Mouse (Mus musculus): ENCODE data around the gene Cma1. TPM values are rescaled to one million over a fixed set of nuclear protein-coding genes. Genes with fewer than 3 reads are reported as not detected.
"Not testable (repeated sequence)": the region's sequence is repeated elsewhere in the genome, so short reads cannot be mapped to it uniquely, and the experiment has no call there.

The Cma1 gene
- total RNA-seq (2014; rRNA removed) (0.76 and 2.6 TPM in 2 replicates), polyA plus RNA-seq (2015; fragmentation: Nextera tagmentation; extraction: Ambion mirVana) (3.7 and 4.4 TPM in 2 replicates)

DNA sequence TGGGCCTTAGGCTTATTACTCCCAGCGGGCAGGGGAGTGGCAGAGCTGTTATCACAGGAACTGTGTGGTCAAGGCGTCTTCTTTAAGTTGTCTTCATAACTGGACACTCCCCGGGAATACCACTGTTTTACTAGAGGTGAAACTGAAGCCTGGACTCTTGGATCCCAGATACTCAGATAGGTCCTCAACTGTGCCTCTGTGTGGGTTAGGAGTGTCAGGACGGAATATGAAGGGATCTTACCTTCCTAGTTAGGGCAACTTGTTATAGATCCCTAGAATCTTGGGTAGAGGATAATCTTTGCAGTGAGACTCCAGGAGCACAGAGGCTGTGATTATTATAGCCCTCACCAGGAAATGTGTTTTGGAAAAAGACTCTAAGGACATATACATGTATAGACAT, at the start of gene Cma1:
Cma1 (minus strand) TSS at position 101 of the 400 bp plus-strand sequence.
- Histone ChIP-seq H3K36me3 (ENCODE audit: insufficient read depth) (no peaks in the 10 kb centered on the region), H3K9me3 (ENCODE audit: low read length) (no peaks in the 10 kb centered on the region), H3K4me3 (ENCODE audit: low read depth, low read length) (no peak within 1 kb of the TSS), H3K27me3 (ENCODE audit: insufficient read depth, low read length) (no peaks in the 10 kb centered on the region), H3K9ac (no peak within 1 kb of the TSS), H3K4me2 (ENCODE audit: low read depth) (no peak within 1 kb of the TSS), H3K27ac (ENCODE audit: low read depth, low read length) (no peak within 1 kb of the TSS), H3K4me1 (ENCODE audit: insufficient read depth) (no peaks in the 10 kb centered on the region)
- DNase-seq (no peak), ATAC-seq (no peak)
- no peak for TF ChIP-seq CTCF (IDR thresholded peaks at IDR 0.05; ENCODE audit: low read depth)
- 85% methylated on average over 4 of the region's 4 CpGs for WGBS

- H3K4me3 ChIP-seq (ENCODE audit: low read depth, low read length); DNase-seq; H3K9ac ChIP-seq; H3K4me1 ChIP-seq (ENCODE audit: insufficient read depth); H3K4me2 ChIP-seq (ENCODE audit: low read depth); H3K27me3 ChIP-seq (ENCODE audit: insufficient read depth, low read length); H3K36me3 ChIP-seq (ENCODE audit: insufficient read depth); ATAC-seq; H3K9me3 ChIP-seq (ENCODE audit: low read length); H3K27ac ChIP-seq (ENCODE audit: low read depth, low read length): not testable (repeated sequence)
- WGBS, result 93% methylated on average over 1 of the region's 3 CpGs
Observed at GRCm38 (mm10) chr14:55987464-55987863, 43.0 kb upstream of the Cma1 start.

DNA sequence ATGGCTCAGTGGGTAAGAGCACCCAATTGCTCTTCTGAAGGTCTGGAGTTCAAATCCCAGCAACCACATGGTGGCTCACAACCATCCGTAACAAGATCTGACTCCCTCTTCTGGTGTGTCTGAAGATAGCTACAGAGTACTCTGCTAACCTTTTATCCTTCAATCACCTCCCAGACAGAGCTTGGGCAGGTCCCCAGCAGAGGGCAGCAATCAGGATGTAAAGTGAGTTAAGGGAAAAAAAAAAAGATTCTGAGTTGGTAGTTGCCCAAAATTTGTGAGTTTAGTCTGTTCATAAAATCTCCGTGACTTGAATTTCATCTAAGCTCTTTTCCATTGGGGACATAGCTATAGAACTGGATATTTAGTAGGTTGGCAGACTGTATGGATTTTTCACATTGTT, 19.4 kb upstream of the Cma1 start:
- H3K27me3 ChIP-seq (ENCODE audit: insufficient read depth, low read length); H3K9ac ChIP-seq; ATAC-seq; H3K9me3 ChIP-seq (ENCODE audit: low read length); H3K27ac ChIP-seq (ENCODE audit: low read depth, low read length); H3K4me1 ChIP-seq (ENCODE audit: insufficient read depth); H3K36me3 ChIP-seq (ENCODE audit: insufficient read depth); H3K4me2 ChIP-seq (ENCODE audit: low read depth); H3K4me3 ChIP-seq (ENCODE audit: low read depth, low read length): not testable (repeated sequence)
- peak; percentile 16; the same call in 1 of the 2 replicates for TF ChIP-seq CTCF (IDR thresholded peaks at IDR 0.05; ENCODE audit: low read depth)
- WGBS, result 55% methylated on average over 2 of the region's 2 CpGs
- peak; percentile 8 for DNase-seq

- Histone ChIP-seq H3K4me2 (ENCODE audit: low read depth) (no peak overlapping the region), H3K4me3 (ENCODE audit: low read depth, low read length) (no peak overlapping the region), H3K36me3 (ENCODE audit: insufficient read depth) (no peaks in the 10 kb centered on the region), H3K4me1 (ENCODE audit: insufficient read depth) (no peaks in the 10 kb centered on the region), H3K9me3 (ENCODE audit: low read length) (no peaks in the 10 kb centered on the region), H3K9ac (no peak overlapping the region), H3K27ac (ENCODE audit: low read depth, low read length) (no peak overlapping the region), H3K27me3 (ENCODE audit: insufficient read depth, low read length) (no peaks in the 10 kb centered on the region)
- DNase-seq (peak; percentile 2), ATAC-seq (no peak)
- no peak for TF ChIP-seq CTCF (IDR thresholded peaks at IDR 0.05; ENCODE audit: low read depth)
- WGBS, result 0% methylated on average over 1 of the region's 1 CpGs
Observed at GRCm38 (mm10) chr14:55963263-55963662, 18.8 kb upstream of the Cma1 start.

DNA sequence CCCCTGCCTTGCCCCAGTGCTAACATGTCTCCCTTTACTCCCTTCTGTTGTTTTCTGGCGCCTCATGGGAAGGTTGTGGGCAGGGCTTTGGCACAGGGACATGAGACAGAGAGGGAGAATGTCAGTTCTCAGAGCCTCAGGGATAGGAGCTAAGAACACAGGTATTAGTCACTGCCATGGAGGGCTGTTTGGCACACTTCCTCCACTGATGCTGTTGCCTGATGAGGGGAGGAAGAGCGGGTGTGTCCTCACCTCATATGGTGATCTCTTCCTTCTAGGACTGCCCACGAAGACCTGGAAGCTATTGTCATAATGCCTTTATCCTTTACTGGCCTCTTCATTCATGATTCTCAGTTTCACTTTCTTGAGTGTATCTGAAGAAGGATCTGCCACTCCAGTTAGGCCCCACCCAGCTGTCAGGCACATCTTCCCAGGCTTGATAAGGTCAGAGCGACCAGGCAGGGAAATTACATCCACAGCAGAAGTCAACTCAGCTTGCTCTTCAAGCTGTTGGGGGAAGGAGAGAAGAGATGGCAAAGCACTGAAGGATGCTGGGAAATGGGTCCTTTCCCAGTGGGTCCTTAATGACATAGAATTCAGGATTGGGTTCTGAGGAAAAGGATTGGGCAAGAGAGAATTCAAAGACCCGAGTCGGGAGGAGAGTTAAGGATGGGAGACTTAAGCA, 6.0 kb upstream of the Cma1 start, which contains the start of gene Cma2:
Cma2 (plus strand) TSS at position 635 of the 685 bp plus-strand sequence.
- WGBS, result 82% methylated on average over 6 of the region's 6 CpGs

GRCm38 (mm10) chr14:55946269-55946969, 1.9 kb upstream of the Cma1 start:
- ATAC-seq (no peak), DNase-seq (no peak)
- Histone ChIP-seq H3K27ac (ENCODE audit: low read depth, low read length) (no peak overlapping the region), H3K4me3 (ENCODE audit: low read depth, low read length) (no peak overlapping the region), H3K4me2 (ENCODE audit: low read depth) (no peak overlapping the region), H3K27me3 (ENCODE audit: insufficient read depth, low read length) (no peaks in the 10 kb centered on the region), H3K9me3 (ENCODE audit: low read length) (no peaks in the 10 kb centered on the region), H3K9ac (no peak overlapping the region), H3K36me3 (ENCODE audit: insufficient read depth) (no peaks in the 10 kb centered on the region), H3K4me1 (ENCODE audit: insufficient read depth) (no peaks in the 10 kb centered on the region)
- WGBS, result 86% methylated on average over 2 of the region's 2 CpGs
- no peak for TF ChIP-seq CTCF (IDR thresholded peaks at IDR 0.05; ENCODE audit: low read depth)

More for the DNA sequence above, 6.0 kb upstream of the Cma1 start, which contains the start of gene Cma2:
- no peak for ATAC-seq
- DNase-seq, result no peak
- H3K4me2 ChIP-seq (ENCODE audit: low read depth), result no peak within 1 kb of the TSS
- no peak for TF ChIP-seq CTCF (IDR thresholded peaks at IDR 0.05; ENCODE audit: low read depth)
- no peak within 1 kb of the TSS for H3K27ac ChIP-seq (ENCODE audit: low read depth, low read length)
- H3K9ac ChIP-seq, result no peak within 1 kb of the TSS
- no peaks in the 10 kb centered on the region for H3K27me3 ChIP-seq (ENCODE audit: insufficient read depth, low read length)
- no peaks in the 10 kb centered on the region for H3K36me3 ChIP-seq (ENCODE audit: insufficient read depth)
- no peak within 1 kb of the TSS for H3K4me3 ChIP-seq (ENCODE audit: low read depth, low read length)
- no peaks in the 10 kb centered on the region for H3K4me1 ChIP-seq (ENCODE audit: insufficient read depth)
- H3K9me3 ChIP-seq (ENCODE audit: low read length), result no peaks in the 10 kb centered on the region

- TF ChIP-seq CTCF (IDR thresholded peaks at IDR 0.05; ENCODE audit: low read depth), result no peak
- no peaks in the 10 kb centered on the region for H3K9me3 ChIP-seq (ENCODE audit: low read length)
Observed at GRCm38 (mm10) chr14:55943601-55944000, 874 bp downstream of the Cma1 start.

More at GRCm38 (mm10) chr14:55943601-55944000, 874 bp downstream of the Cma1 start:
- WGBS, result 88% methylated on average over 11 of the region's 11 CpGs
- Histone ChIP-seq H3K36me3 (ENCODE audit: insufficient read depth) (no peaks in the 10 kb centered on the region), H3K4me3 (ENCODE audit: low read depth, low read length) (no peak overlapping the region), H3K4me2 (ENCODE audit: low read depth) (no peak overlapping the region), H3K4me1 (ENCODE audit: insufficient read depth) (no peaks in the 10 kb centered on the region), H3K27me3 (ENCODE audit: insufficient read depth, low read length) (no peaks in the 10 kb centered on the region), H3K9ac (no peak overlapping the region), H3K27ac (ENCODE audit: low read depth, low read length) (no peak overlapping the region)
- DNase-seq (no peak), ATAC-seq (no peak)

Measured in forebrain, postnatal 0 days (tissue).